Mouse (Mus musculus): ENCODE results near the gene Asah2.
"Not testable (repeated sequence)": the region's sequence is repeated elsewhere in the genome, so short reads cannot be mapped to it uniquely, and the experiment has no call there.

Asah2 gene

GRCm38 (mm10) chr19:32107771-32108306, at the start of gene Asah2:
Gene Asah2, minus strand, starts transcription at chr19:32108211.
- DNase-seq (ENCODE audit: low read depth, low spot score) = no peak

GRCm38 (mm10) chr19:32157045-32157444, 49.0 kb upstream of the Asah2 start:
- no peak for DNase-seq (ENCODE audit: low read depth, low spot score)

GRCm38 (mm10) chr19:32152529-32152928, 44.5 kb upstream of the Asah2 start:
- no peak for DNase-seq (ENCODE audit: low read depth, low spot score)

GRCm38 (mm10) chr19:32148710-32149109, 40.7 kb upstream of the Asah2 start:
- no peak for DNase-seq (ENCODE audit: low read depth, low spot score)

GRCm38 (mm10) chr19:32142383-32142782, 34.4 kb upstream of the Asah2 start:
- no peak for DNase-seq (ENCODE audit: low read depth, low spot score)

- no peak for DNase-seq (ENCODE audit: low read depth, low spot score)
Measured at GRCm38 (mm10) chr19:32138361-32139088, 30.5 kb upstream of the Asah2 start.

- no peak for DNase-seq (ENCODE audit: low read depth, low spot score)
Measured at GRCm38 (mm10) chr19:32137904-32138303, 29.9 kb upstream of the Asah2 start.

GRCm38 (mm10) chr19:32136888-32137625, 29.0 kb upstream of the Asah2 start:
- DNase-seq (ENCODE audit: low read depth, low spot score) = no peak

- not testable (repeated sequence) for DNase-seq (ENCODE audit: low read depth, low spot score)
Measured at GRCm38 (mm10) chr19:32131707-32132488, 23.9 kb upstream of the Asah2 start.

- DNase-seq (ENCODE audit: low read depth, low spot score) = no peak
Measured at GRCm38 (mm10) chr19:32129281-32129680, 21.3 kb upstream of the Asah2 start.

- no peak for DNase-seq (ENCODE audit: low read depth, low spot score)
Measured at GRCm38 (mm10) chr19:32127180-32127850, 19.3 kb upstream of the Asah2 start.

GRCm38 (mm10) chr19:32124155-32124554, 16.1 kb upstream of the Asah2 start:
- DNase-seq (ENCODE audit: low read depth, low spot score) = no peak

- no peak for DNase-seq (ENCODE audit: low read depth, low spot score)
Measured at GRCm38 (mm10) chr19:32123196-32123595, 15.2 kb upstream of the Asah2 start.

GRCm38 (mm10) chr19:32120798-32121197, 12.8 kb upstream of the Asah2 start:
- DNase-seq (ENCODE audit: low read depth, low spot score) = no peak

GRCm38 (mm10) chr19:32119666-32120065, 11.7 kb upstream of the Asah2 start:
- no peak for DNase-seq (ENCODE audit: low read depth, low spot score)

- no peak for DNase-seq (ENCODE audit: low read depth, low spot score)
Measured at GRCm38 (mm10) chr19:32118496-32118895, 10.5 kb upstream of the Asah2 start.

- DNase-seq (ENCODE audit: low read depth, low spot score) = no peak
Measured at GRCm38 (mm10) chr19:32117484-32118018, 9.5 kb upstream of the Asah2 start.

- no peak for DNase-seq (ENCODE audit: low read depth, low spot score)
Measured at GRCm38 (mm10) chr19:32111866-32112790, 4.1 kb upstream of the Asah2 start.

- DNase-seq (ENCODE audit: low read depth, low spot score) = no peak
Measured at GRCm38 (mm10) chr19:32106750-32107149, 1.3 kb downstream of the Asah2 start.

- DNase-seq (ENCODE audit: low read depth, low spot score) = no peak
Measured at GRCm38 (mm10) chr19:32104217-32104616, 3.8 kb downstream of the Asah2 start.

All from retina, adult 2 months (tissue).